Mouse (Mus musculus): ENCODE results near the gene Aqp2. TPM values are rescaled to one million over a fixed set of nuclear protein-coding genes. Genes with fewer than 3 reads are reported as not detected.

Gene Aqp2
- 0.07 and 0.08 TPM in 2 replicates for polyA plus RNA-seq (2012; rRNA removed)

- no peak for DNase-seq (ENCODE audit: low read depth)
- no peak for TF ChIP-seq CTCF (IDR thresholded peaks at IDR 0.05; ENCODE audit: borderline replicate concordance, extremely low read depth, insufficient read depth, insufficient read length)
- TF ChIP-seq POLR2A (IDR thresholded peaks at IDR 0.05; ENCODE audit: borderline replicate concordance, extremely low read depth, insufficient read depth, insufficient read length, poor library complexity, severe bottlenecking), result no peak
Observed at GRCm38 (mm10) chr15:99578802-99579485, at the start of gene Aqp2. TSS of gene Aqp2 (plus strand) at chr15:99579055.

- DNase-seq (ENCODE audit: low read depth), result no peak
- no peak for TF ChIP-seq POLR2A (IDR thresholded peaks at IDR 0.05; ENCODE audit: borderline replicate concordance, extremely low read depth, insufficient read depth, insufficient read length, poor library complexity, severe bottlenecking)
- no peak for TF ChIP-seq CTCF (IDR thresholded peaks at IDR 0.05; ENCODE audit: borderline replicate concordance, extremely low read depth, insufficient read depth, insufficient read length)
Observed at GRCm38 (mm10) chr15:99531146-99531545, 47.7 kb upstream of the Aqp2 start.

DNA sequence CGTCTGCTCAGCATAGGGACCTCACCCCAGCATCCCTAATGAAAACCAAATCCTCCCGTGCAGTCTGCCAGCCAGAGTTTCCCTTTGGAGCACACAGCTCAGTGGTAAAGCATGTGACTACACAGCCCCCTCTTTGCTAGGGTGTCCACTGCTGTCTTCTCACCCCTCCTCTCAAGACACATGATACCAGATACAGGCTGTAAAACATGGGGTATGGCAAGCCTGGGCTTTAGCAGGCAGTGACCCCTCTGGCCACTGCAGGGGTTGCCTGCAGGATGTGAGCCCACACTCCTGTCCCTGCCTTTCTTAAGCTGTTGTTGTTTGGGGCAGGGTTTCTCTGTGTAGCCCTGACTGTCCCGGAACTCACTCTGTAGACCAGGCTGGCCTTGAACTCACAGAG is 46.8 kb upstream of the Aqp2 start:
- DNase-seq (ENCODE audit: low read depth), result no peak
- TF ChIP-seq POLR2A (IDR thresholded peaks at IDR 0.05; ENCODE audit: borderline replicate concordance, extremely low read depth, insufficient read depth, insufficient read length, poor library complexity, severe bottlenecking) (no peak), CTCF (IDR thresholded peaks at IDR 0.05; ENCODE audit: borderline replicate concordance, extremely low read depth, insufficient read depth, insufficient read length) (no peak)

GRCm38 (mm10) chr15:99536889-99537862 is 41.7 kb upstream of the Aqp2 start:
- peak; percentile 88 for DNase-seq (ENCODE audit: low read depth)
- TF ChIP-seq CTCF (IDR thresholded peaks at IDR 0.05; ENCODE audit: borderline replicate concordance, extremely low read depth, insufficient read depth, insufficient read length) (no peak), POLR2A (IDR thresholded peaks at IDR 0.05; ENCODE audit: borderline replicate concordance, extremely low read depth, insufficient read depth, insufficient read length, poor library complexity, severe bottlenecking) (no peak)

GRCm38 (mm10) chr15:99539891-99540290 is 39.0 kb upstream of the Aqp2 start:
- DNase-seq (ENCODE audit: low read depth), result no peak
- TF ChIP-seq CTCF (IDR thresholded peaks at IDR 0.05; ENCODE audit: borderline replicate concordance, extremely low read depth, insufficient read depth, insufficient read length), result no peak
- no peak for TF ChIP-seq POLR2A (IDR thresholded peaks at IDR 0.05; ENCODE audit: borderline replicate concordance, extremely low read depth, insufficient read depth, insufficient read length, poor library complexity, severe bottlenecking)

GRCm38 (mm10) chr15:99544047-99544446 is 34.8 kb upstream of the Aqp2 start:
- DNase-seq (ENCODE audit: low read depth), result no peak
- TF ChIP-seq CTCF (IDR thresholded peaks at IDR 0.05; ENCODE audit: borderline replicate concordance, extremely low read depth, insufficient read depth, insufficient read length), result no peak
- no peak for TF ChIP-seq POLR2A (IDR thresholded peaks at IDR 0.05; ENCODE audit: borderline replicate concordance, extremely low read depth, insufficient read depth, insufficient read length, poor library complexity, severe bottlenecking)

DNA sequence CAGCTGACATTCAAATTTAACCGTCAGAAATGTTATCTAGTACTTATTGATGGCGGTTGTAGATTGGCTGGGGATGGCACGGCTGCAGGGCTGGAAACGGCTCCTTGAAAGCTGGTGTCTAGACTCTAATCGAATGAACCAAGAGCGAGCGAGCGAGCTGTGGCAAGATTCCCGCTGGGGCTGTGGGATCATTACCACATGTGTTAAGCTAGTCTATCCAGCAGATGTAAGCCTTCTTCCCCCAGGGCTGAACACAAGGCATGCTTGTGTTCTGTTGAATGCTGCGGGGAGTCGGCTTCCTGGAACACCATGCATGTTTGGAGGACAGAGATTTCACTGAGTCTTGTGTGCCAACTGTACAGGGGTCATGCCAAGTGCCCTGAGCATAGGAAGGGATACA is 32.3 kb upstream of the Aqp2 start:
- TF ChIP-seq CTCF (IDR thresholded peaks at IDR 0.05; ENCODE audit: borderline replicate concordance, extremely low read depth, insufficient read depth, insufficient read length) (no peak), POLR2A (IDR thresholded peaks at IDR 0.05; ENCODE audit: borderline replicate concordance, extremely low read depth, insufficient read depth, insufficient read length, poor library complexity, severe bottlenecking) (no peak)
- DNase-seq (ENCODE audit: low read depth), result peak; percentile 71

DNA sequence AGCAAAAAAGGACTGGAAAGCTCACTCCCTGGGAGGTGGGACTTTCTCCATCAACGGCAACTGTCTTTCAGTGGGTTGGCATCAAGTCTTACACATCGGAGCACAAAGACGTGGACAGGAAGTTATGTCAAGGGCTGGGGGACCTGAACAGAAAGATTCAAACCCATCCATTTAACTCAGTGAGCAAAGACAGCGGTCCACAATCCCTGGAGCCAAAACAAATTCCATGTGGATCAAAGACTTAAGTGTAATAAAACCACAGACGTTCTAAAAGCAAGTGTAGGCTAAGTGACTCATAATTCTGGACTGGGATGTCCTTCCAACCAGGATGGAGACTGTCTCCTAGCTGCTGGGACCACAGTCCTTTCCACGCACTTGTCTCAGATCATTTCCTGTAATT is 31.1 kb upstream of the Aqp2 start:
- no peak for DNase-seq (ENCODE audit: low read depth)

GRCm38 (mm10) chr15:99549901-99550300 is 29.0 kb upstream of the Aqp2 start:
- no peak for TF ChIP-seq POLR2A (IDR thresholded peaks at IDR 0.05; ENCODE audit: borderline replicate concordance, extremely low read depth, insufficient read depth, insufficient read length, poor library complexity, severe bottlenecking)
- TF ChIP-seq CTCF (IDR thresholded peaks at IDR 0.05; ENCODE audit: borderline replicate concordance, extremely low read depth, insufficient read depth, insufficient read length), result no peak
- DNase-seq (ENCODE audit: low read depth), result no peak

More for the DNA sequence above, 31.1 kb upstream of the Aqp2 start:
- TF ChIP-seq POLR2A (IDR thresholded peaks at IDR 0.05; ENCODE audit: borderline replicate concordance, extremely low read depth, insufficient read depth, insufficient read length, poor library complexity, severe bottlenecking) (no peak), CTCF (IDR thresholded peaks at IDR 0.05; ENCODE audit: borderline replicate concordance, extremely low read depth, insufficient read depth, insufficient read length) (no peak)

GRCm38 (mm10) chr15:99553767-99554166 is 25.1 kb upstream of the Aqp2 start:
- TF ChIP-seq CTCF (IDR thresholded peaks at IDR 0.05; ENCODE audit: borderline replicate concordance, extremely low read depth, insufficient read depth, insufficient read length) (no peak), POLR2A (IDR thresholded peaks at IDR 0.05; ENCODE audit: borderline replicate concordance, extremely low read depth, insufficient read depth, insufficient read length, poor library complexity, severe bottlenecking) (no peak)
- no peak for DNase-seq (ENCODE audit: low read depth)

DNA sequence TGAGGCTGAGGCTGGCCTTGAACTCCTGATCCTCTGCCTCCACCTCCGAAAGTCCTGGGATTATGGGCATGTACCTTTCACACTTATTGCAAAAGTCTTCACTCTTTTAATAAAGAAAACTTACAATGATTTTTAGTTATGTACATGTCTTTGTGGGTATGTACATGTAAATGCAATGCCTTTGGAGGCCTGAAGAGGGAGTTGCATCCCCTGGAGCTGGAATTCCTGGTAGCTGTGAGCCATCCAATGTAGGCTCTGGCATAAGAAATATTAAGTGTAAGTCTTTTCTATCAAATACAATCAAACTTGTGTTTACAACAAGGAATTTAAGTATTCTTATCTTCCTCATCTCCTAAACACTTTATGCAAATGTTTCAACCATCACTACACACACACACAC is 19.9 kb upstream of the Aqp2 start:
- TF ChIP-seq CTCF (IDR thresholded peaks at IDR 0.05; ENCODE audit: borderline replicate concordance, extremely low read depth, insufficient read depth, insufficient read length), result no peak
- no peak for TF ChIP-seq POLR2A (IDR thresholded peaks at IDR 0.05; ENCODE audit: borderline replicate concordance, extremely low read depth, insufficient read depth, insufficient read length, poor library complexity, severe bottlenecking)
- no peak for DNase-seq (ENCODE audit: low read depth)

Measured in brain, embryonic 14.5 days (tissue).